Mouse (Mus musculus) myocyte (in vitro differentiated cells): ENCODE measurements around the gene Gpatch2l. TPM values are rescaled to one million over a fixed set of nuclear protein-coding genes. Genes with fewer than 3 reads are reported as not detected.

Source experiments
- H3K27me3 ChIP-seq: one replicate; pipeline ENCODE4 v1.6.1; 2011; ENCODE audit not compliant: control insufficient read depth, insufficient read depth, insufficient read length
- H3K36me3 ChIP-seq: one replicate; pipeline ENCODE4 v1.6.1; 2011; ENCODE audit not compliant: control insufficient read depth, insufficient read depth
- H3K4me2 ChIP-seq: one replicate; pipeline ENCODE4 v1.6.1; 2011; ENCODE audit warnings: low read depth, control low read depth
- H3K4me3 ChIP-seq: one replicate; pipeline ENCODE4 v1.5.1; 2011; ENCODE audit warnings: mild to moderate bottlenecking, control low read depth, moderate library complexity
- H3K79me2 ChIP-seq: one replicate; pipeline ENCODE4 v1.6.1; 2011; ENCODE audit not compliant: control insufficient read depth, insufficient read depth
- H3ac ChIP-seq: one replicate; pipeline ENCODE4 v1.6.1; 2011; ENCODE audit not compliant: control insufficient read depth, insufficient read length
- CEBPB ChIP-seq: IDR thresholded peaks from 2 replicates; pipeline ENCODE4 v1.6.1; 2011; ENCODE audit warnings: mild to moderate bottlenecking, moderate library complexity; ENCODE audit not compliant: poor library complexity, insufficient read depth, severe bottlenecking
- E2F4 ChIP-seq: IDR thresholded peaks from one replicate; pipeline ENCODE4 v1.6.1; 2011; ENCODE audit warnings: mild to moderate bottlenecking, control low read depth, moderate library complexity; ENCODE audit not compliant: insufficient read depth
- MAX ChIP-seq: IDR thresholded peaks from one replicate; pipeline ENCODE4 v1.6.1; 2011; ENCODE audit warnings: low read depth, mild to moderate bottlenecking, control low read depth
- MYOD1 ChIP-seq, 3 experiments: IDR thresholded peaks; one replicate each; pipeline ENCODE4 v1.6.1; 2011; ENCODE audit warnings: control low read depth in 2 of 3, low read depth in 2 of 3, mild to moderate bottlenecking in 2 of 3, moderate library complexity in 1 of 3; ENCODE audit not compliant: insufficient read length in 2 of 3, control insufficient read depth in 1 of 3
- MYOG ChIP-seq, 3 experiments: IDR thresholded peaks; one replicate each; pipeline ENCODE4 v1.6.1; 2011; ENCODE audit warnings: control low read depth in 2 of 3, low read depth in 2 of 3, mild to moderate bottlenecking in 2 of 3; ENCODE audit not compliant: insufficient read length in 2 of 3, control insufficient read depth in 1 of 3, insufficient read depth in 1 of 3
- POLR2A ChIP-seq: IDR thresholded peaks from one replicate; pipeline ENCODE4 v1.6.1; 2011; ENCODE audit warnings: low read depth, mild to moderate bottlenecking, control low read depth, moderate library complexity; ENCODE audit not compliant: insufficient read length
- POLR2AphosphoS2 ChIP-seq: IDR thresholded peaks from one replicate; pipeline ENCODE4 v1.6.1; 2011; ENCODE audit warnings: low read depth, control low read depth; ENCODE audit not compliant: insufficient read length
- REST ChIP-seq: IDR thresholded peaks from one replicate; pipeline ENCODE4 v1.6.1; 2011; ENCODE audit warnings: mild to moderate bottlenecking, control low read depth, moderate library complexity; ENCODE audit not compliant: insufficient read depth, insufficient read length
- SRF ChIP-seq: IDR thresholded peaks from one replicate; pipeline ENCODE4 v1.6.1; 2011; ENCODE audit warnings: low read depth; ENCODE audit not compliant: control insufficient read depth, insufficient read length
- TCF12 ChIP-seq: IDR thresholded peaks from one replicate; pipeline ENCODE4 v1.6.1; 2011; ENCODE audit warnings: mild to moderate bottlenecking, control low read depth; ENCODE audit not compliant: poor library complexity, insufficient read depth, severe bottlenecking
- TCF3 ChIP-seq: IDR thresholded peaks from one replicate; pipeline ENCODE4 v1.6.1; 2011; ENCODE audit warnings: low read depth, control low read depth; ENCODE audit not compliant: insufficient read length
- USF1 ChIP-seq: IDR thresholded peaks from one replicate; pipeline ENCODE4 v1.6.1; 2011; ENCODE audit warnings: low read depth, mild to moderate bottlenecking, control low read depth, moderate library complexity
- polyA plus RNA-seq: library from polyadenylated mRNA; unstranded; fragments of >200 nt; fragmentation: generic; extraction: Trizol; gene quantifications from one replicate; pipeline ENCODE4 v1.2.1, GENCODE M21; 2012; ENCODE audit warnings: missing spikeins

The Gpatch2l gene
- polyA plus RNA-seq, 1 experiment, result 11.4 TPM

GRCm38 (mm10) chr12:86324297-86324696, 82.6 kb downstream of the Gpatch2l start:
- no peak overlapping the region for H3K4me3 ChIP-seq
- no peaks in the 10 kb centered on the region for H3K36me3 ChIP-seq
- no peaks in the 10 kb centered on the region for H3K79me2 ChIP-seq
- TF ChIP-seq TCF12 (no peak), MAX (no peak), TCF3 (no peak), E2F4 (no peak), USF1 (no peak), REST (no peak), MYOG (IDR thresholded peaks at IDR 0.05; ENCODE audit: control insufficient read depth in 1 of 3, insufficient read depth in 1 of 3, insufficient read length in 2 of 3, low read depth in 2 of 3) (no peak), MYOD1 (IDR thresholded peaks at IDR 0.05; ENCODE audit: control insufficient read depth in 1 of 3, insufficient read length in 2 of 3, low read depth in 2 of 3) (no peak), SRF (no peak), POLR2AphosphoS2 (no peak), POLR2A (no peak), CEBPB (no peak)
- H3K4me2 ChIP-seq, result no peak overlapping the region
- H3ac ChIP-seq, result no peak overlapping the region
- peaks cover 10% of the 10 kb centered on the region for H3K27me3 ChIP-seq

GRCm38 (mm10) chr12:86329813-86330212, 88.2 kb downstream of the Gpatch2l start:
- Histone ChIP-seq H3K36me3 (no peaks in the 10 kb centered on the region), H3K79me2 (no peaks in the 10 kb centered on the region), H3K4me3 (no peak overlapping the region), H3K4me2 (no peak overlapping the region), H3K27me3 (peaks cover 16% of the 10 kb centered on the region), H3ac (no peak overlapping the region)
- TF ChIP-seq REST (no peak), MAX (no peak), TCF12 (no peak), E2F4 (no peak), USF1 (no peak), MYOD1 (IDR thresholded peaks at IDR 0.05; ENCODE audit: control insufficient read depth in 1 of 3, insufficient read length in 2 of 3, low read depth in 2 of 3) (no peak), MYOG (IDR thresholded peaks at IDR 0.05; ENCODE audit: control insufficient read depth in 1 of 3, insufficient read depth in 1 of 3, insufficient read length in 2 of 3, low read depth in 2 of 3) (no peak), POLR2AphosphoS2 (no peak), SRF (no peak), CEBPB (no peak)

GRCm38 (mm10) chr12:86330684-86331083, 89.0 kb downstream of the Gpatch2l start:
- Histone ChIP-seq H3ac (no peak overlapping the region), H3K27me3 (peaks cover 16% of the 10 kb centered on the region), H3K4me2 (no peak overlapping the region), H3K79me2 (no peaks in the 10 kb centered on the region), H3K36me3 (no peaks in the 10 kb centered on the region), H3K4me3 (no peak overlapping the region)
- TF ChIP-seq SRF (no peak), TCF3 (no peak), POLR2A (no peak), USF1 (no peak), CEBPB (no peak), TCF12 (no peak)

- TF ChIP-seq MYOD1 (IDR thresholded peaks at IDR 0.05; ENCODE audit: control insufficient read depth in 1 of 3, insufficient read length in 2 of 3, low read depth in 2 of 3) (no peak), MYOG (IDR thresholded peaks at IDR 0.05; ENCODE audit: control insufficient read depth in 1 of 3, insufficient read depth in 1 of 3, insufficient read length in 2 of 3, low read depth in 2 of 3) (no peak), E2F4 (no peak), CEBPB (no peak), SRF (no peak), POLR2AphosphoS2 (no peak), USF1 (no peak), MAX (no peak), REST (no peak), TCF3 (no peak), POLR2A (no peak), TCF12 (no peak)
- no peak overlapping the region for H3K4me3 ChIP-seq
These were observed 89.6 kb downstream of the Gpatch2l start for GRCm38 (mm10) chr12:86331248-86331647.

GRCm38 (mm10) chr12:86336209-86336608, 94.6 kb downstream of the Gpatch2l start:
- Histone ChIP-seq H3ac (no peak overlapping the region), H3K36me3 (no peaks in the 10 kb centered on the region), H3K4me2 (no peak overlapping the region), H3K4me3 (no peak overlapping the region), H3K79me2 (no peaks in the 10 kb centered on the region), H3K27me3 (peaks cover 16% of the 10 kb centered on the region)
- TF ChIP-seq SRF, result no peak
- no peak for TF ChIP-seq TCF12
- TF ChIP-seq MAX, result no peak
- TF ChIP-seq MYOD1 (IDR thresholded peaks at IDR 0.05; ENCODE audit: control insufficient read depth in 1 of 3, insufficient read length in 2 of 3, low read depth in 2 of 3), result no peak
- no peak for TF ChIP-seq POLR2AphosphoS2
- TF ChIP-seq MYOG (IDR thresholded peaks at IDR 0.05; ENCODE audit: control insufficient read depth in 1 of 3, insufficient read depth in 1 of 3, insufficient read length in 2 of 3, low read depth in 2 of 3), result no peak
- no peak for TF ChIP-seq TCF3
- no peak for TF ChIP-seq USF1
- TF ChIP-seq REST, result no peak
- no peak for TF ChIP-seq POLR2A

More at GRCm38 (mm10) chr12:86331248-86331647, 89.6 kb downstream of the Gpatch2l start:
- no peaks in the 10 kb centered on the region for H3K36me3 ChIP-seq
- peaks cover 16% of the 10 kb centered on the region for H3K27me3 ChIP-seq
- H3ac ChIP-seq, result no peak overlapping the region
- no peak overlapping the region for H3K4me2 ChIP-seq
- H3K79me2 ChIP-seq, result no peaks in the 10 kb centered on the region
